Mouse (Mus musculus) brain, embryonic 14.5 days (tissue): ENCODE measurements around the gene Nprl2.

ENCODE experiments used
- CTCF ChIP-seq: fragments of 200-500 bp; IDR thresholded peaks from 2 replicates; pipeline ENCODE4 v1.5.1; 2012; ENCODE audit warnings: inconsistent platforms, mild to moderate bottlenecking, moderate library complexity, borderline replicate concordance; ENCODE audit not compliant: insufficient read depth, insufficient read length; ENCODE audit errors: extremely low read depth
- POLR2A ChIP-seq: fragments of 200-500 bp; IDR thresholded peaks from 2 replicates; pipeline ENCODE4 v1.6.1; 2012; ENCODE audit warnings: mild to moderate bottlenecking, inconsistent platforms, borderline replicate concordance; ENCODE audit not compliant: poor library complexity, insufficient read depth, insufficient read length, severe bottlenecking; ENCODE audit errors: extremely low read depth

- TF ChIP-seq CTCF = peak; percentile 21; the same call in 1 of the 2 replicates
- TF ChIP-seq POLR2A = no peak
Observed at GRCm38 (mm10) chr9:107508266-107508665, 33.8 kb upstream of the Nprl2 start.
